Mouse (Mus musculus) ovary, postnatal 14 days (tissue): ENCODE data around the gene Sstr5.

ENCODE experiments used
- DNase-seq: peaks from one replicate; pipeline ENCODE4 v3.0.0; 2022; ENCODE audit warnings: low spot score

The Sstr5 gene

GRCm38 (mm10) chr17:25472044-25472443 lies 25.0 kb downstream of the Sstr5 start:
- no peak for DNase-seq

DNA sequence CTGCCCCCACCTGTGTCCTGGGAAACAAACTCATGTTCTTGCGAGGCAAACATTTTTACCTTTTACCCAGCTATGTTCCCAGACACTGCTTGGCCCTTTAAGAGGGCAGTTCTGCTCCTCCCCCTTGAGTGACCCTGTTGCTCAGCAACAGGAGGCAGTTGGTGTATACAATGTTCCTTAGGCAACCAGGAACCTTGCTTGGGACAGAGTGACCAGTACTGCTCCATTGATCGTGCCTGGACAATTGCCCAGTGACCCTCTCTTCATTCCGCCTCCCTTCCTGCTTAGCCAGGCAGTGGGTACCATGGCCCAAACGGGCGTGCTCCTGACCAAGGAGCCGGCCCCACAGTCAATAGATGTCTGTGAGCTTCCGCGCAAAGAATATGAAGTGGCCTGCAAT lies 25.7 kb downstream of the Sstr5 start:
- no peak for DNase-seq

DNA sequence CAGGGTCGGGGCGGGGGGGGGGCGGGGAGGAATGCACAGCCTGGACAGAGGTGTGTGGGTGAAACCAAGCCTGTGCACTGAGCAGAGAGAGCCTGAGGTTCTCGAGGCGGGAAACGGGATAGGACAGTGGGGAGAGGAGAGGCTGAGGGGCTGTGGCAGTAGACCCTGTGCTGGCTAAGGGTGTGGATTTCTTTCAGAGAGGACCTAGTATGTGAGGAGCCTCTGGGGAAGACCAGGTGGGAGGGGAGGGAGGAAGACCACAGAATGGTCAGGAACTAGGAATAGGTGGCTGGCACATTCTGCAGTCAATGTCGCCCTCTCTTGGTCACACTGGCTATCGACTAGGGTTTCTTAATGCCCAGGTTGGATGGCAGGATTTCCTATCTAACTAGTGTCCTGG lies 27.3 kb downstream of the Sstr5 start:
- peak; percentile 69 for DNase-seq

DNA sequence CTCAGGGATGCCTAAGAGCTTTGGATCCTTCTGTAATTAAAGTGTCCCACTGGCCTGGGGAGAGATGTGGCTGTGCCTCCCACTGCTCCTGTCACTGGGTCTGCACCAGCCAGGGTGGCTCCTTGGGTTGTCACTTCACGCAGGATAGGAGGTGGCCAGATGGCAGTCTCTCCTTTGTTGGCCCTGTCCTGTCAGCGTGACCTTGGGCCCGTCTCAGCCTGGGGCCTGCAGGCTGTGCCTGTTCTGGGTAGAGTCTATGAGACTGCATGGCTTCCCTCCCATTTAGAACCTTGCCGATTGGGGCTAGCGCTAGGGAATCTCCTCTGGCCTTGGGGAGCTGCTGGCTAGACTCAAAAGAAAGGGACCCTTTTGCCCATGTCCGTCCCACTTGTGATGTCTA lies 28.8 kb downstream of the Sstr5 start:
- no peak for DNase-seq

GRCm38 (mm10) chr17:25467781-25468180 lies 29.3 kb downstream of the Sstr5 start:
- no peak for DNase-seq

DNA sequence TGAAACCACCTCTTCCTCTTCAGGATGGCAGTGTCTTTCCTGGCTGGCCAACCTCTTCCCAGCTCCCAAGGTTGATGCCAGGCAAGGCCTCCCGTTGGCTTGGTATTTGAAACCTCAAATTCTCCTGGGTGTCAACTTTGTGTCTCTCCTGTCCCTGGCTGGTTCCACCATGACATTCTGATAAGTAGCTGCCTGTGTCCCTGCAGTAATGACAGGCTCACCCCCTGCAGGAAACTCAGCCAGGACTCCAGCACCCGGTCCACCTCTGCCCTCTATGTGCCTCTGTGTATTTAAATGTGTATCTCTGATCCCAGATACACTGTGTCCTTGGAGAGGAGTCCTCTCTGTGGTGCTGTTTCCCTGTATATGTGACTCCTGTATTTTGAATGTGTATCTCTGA lies 30.8 kb downstream of the Sstr5 start:
- DNase-seq = no peak

GRCm38 (mm10) chr17:25464091-25464490 lies 33.0 kb downstream of the Sstr5 start:
- DNase-seq = no peak

DNA sequence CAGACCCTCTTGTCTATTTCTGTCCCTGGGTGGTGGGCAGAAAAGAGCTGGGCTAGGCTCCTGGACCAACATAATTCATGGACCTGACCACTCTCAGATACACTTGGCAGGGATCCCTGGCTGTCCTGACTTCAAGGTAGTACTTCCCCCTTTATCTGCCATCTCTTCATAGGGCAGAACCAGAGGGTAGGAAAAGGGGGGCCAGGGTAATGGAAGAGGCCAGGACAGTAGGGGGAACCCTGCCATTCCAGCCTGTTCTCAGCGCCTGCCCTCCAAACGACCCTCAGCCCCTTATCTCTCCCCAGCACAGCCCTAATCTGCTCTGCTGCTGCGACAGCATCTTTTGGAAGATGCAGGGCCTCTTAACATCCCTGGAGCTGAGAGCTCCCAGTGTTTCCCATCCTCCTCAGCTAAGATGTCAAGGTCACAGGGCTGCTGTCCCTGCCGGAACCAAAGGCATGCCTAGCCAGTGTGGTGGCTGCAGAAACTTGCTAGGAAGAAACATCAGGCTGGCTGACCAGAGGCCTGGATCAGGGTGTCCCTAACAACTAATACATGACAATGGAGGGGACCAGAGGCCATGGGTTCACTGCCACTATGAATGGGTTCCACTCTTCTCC lies 33.7 kb downstream of the Sstr5 start:
- no peak for DNase-seq

- no peak for DNase-seq
Measured at GRCm38 (mm10) chr17:25462236-25462875, 34.7 kb downstream of the Sstr5 start.

DNA sequence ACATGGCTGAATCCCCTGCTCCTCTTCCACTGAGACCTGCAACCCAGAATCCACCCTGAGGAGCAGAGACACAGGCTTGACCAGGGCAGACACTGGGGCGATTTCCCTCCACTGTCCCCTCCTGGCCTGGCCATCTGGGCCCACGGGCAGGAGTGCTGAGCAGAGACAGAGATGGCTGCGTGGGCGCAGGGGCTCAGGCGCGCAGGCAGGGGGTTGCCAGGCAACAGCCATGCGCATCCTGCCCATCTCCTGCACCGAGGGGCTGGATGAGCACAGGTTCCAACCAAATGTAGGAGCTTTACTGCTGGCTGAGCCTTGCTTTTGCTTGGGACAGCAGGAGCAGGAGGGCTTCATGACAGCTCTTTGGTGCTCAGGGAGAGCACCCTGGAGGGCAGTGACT lies 40.5 kb downstream of the Sstr5 start:
- no peak for DNase-seq

GRCm38 (mm10) chr17:25454272-25454671 lies 42.8 kb downstream of the Sstr5 start, which contains the start of gene Tekt4:
TSS of gene Tekt4 (plus strand) at chr17:25454615.
- DNase-seq = no peak

- no peak for DNase-seq
Measured at GRCm38 (mm10) chr17:25452246-25452965, 44.7 kb downstream of the Sstr5 start.

DNA sequence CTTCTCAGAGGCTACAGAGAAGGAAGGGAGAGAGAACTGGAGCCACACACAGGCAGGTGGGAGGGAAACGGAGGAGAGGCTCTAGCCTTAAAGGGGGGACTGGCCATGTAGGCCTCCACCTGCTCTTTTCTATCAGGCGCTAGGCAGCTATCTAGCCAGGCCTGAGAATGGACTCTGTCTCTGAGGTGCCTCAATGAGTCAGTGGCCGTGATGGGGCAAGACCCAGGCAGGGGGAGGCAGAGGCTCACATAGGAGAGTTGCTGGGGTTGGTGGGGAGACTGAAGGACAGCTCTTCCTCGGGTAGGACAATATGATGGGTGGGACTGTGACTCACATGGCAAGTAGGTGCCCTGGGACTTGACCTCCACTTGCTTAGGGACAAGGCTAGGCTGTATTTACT lies 46.8 kb downstream of the Sstr5 start:
- DNase-seq = no peak

DNA sequence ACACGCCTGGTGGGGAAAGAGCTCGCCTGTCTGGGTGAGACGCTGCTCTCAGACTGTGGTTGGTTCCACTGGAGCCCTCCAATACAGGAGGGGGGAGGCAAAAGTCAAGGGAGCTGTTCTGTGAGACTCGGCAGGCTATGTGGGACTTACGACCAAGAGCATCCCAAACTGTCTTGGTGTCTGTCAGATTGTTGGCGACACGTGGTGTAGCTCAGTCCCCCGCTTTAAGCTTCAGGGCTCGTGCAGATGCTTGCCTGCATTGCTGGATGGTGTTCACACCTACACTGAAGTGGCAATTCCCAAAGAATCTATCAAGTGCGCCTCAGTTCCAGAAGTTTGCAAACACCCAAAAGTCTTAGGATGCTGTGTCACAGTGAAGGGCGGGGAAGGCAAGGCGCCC lies 49.2 kb downstream of the Sstr5 start:
- no peak for DNase-seq

GRCm38 (mm10) chr17:25445841-25446240 lies 51.2 kb downstream of the Sstr5 start:
- DNase-seq = no peak

DNA sequence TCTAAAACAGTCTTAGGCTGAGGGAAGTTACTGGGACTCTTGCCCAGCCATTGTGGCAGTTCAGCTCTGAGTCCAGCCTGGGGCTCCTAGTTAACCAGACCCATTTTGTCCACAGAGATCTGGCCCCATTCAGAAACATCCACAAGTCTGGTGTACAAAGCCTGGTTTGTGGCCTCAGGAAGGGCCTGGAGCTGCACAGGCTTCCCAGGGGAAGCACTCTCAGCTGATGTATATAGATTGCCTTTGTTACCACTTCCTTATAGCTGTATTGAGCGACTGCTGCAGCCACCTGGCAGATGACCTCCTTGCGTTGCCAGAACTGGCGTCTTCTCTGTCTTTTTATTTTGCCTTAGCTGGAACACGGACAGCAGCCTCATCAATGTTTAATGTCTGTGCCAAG lies 52.0 kb downstream of the Sstr5 start:
- no peak for DNase-seq

- DNase-seq = no peak
Measured at GRCm38 (mm10) chr17:25442889-25443288, 54.2 kb downstream of the Sstr5 start.

GRCm38 (mm10) chr17:25441417-25441816 lies 55.7 kb downstream of the Sstr5 start:
- DNase-seq = no peak
